Mouse (Mus musculus): Measurements from ENCODE around the gene Ptpro.

Ptpro gene

DNA sequence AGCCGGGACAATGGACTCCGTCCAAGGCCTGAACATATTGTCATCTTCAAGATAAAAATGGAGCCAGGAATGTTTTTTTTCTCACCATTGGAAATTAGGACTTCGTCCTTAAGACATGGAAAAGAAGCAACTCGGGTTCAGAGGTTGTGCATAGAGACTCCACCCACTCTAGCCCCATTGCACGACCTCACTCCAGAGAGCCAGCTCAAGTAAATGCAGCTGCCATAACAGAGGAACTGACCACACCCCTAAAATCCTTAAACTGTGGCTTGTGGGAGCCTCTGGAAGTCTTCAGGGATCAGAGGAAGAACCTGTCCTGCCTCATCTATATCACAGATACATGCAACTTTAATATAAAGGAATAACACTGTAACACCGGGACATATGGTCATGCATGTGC lies 246.7 kb downstream of the Ptpro start:
- no peak for DNase-seq (ENCODE audit: low spot score)

DNA sequence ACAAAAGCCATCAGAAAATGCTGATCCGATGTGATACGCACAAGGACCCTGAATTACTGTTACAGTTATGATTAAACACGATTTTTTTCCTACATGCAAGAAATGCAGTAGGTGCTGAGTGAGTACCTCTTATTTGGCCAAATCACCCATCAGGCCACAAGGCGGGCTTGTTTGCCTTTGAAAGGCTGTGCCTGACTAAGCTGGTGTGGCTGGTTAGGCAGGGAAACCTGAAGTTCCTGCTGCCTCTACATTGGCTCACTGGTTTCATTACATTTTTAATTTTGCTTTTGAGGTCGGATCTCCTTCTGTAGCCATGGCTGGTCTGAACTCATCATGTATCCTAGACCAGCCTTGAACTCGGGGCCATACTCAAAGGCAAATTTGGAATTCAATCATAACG lies 250.9 kb downstream of the Ptpro start:
- no peak for DNase-seq (ENCODE audit: low spot score)

DNA sequence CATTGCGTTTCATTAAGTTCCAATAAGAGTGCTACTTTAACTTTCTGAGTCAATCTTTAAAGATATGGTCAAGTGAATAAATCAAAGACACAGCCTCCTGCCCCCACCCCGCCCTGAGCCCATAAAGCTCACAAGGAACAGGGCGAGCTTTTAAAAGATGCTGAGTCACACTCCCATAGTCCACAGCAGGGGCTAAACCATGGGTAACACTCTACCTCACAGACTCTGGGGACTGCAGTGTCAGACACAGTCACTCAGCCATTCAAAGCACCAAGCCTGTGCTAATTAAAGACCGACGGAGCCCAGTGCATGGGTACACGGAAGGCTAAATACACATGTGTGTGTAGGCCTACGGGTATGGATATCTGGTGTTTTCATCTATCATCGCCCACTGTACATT lies 251.3 kb downstream of the Ptpro start:
- DNase-seq (ENCODE audit: low spot score): no peak

DNA sequence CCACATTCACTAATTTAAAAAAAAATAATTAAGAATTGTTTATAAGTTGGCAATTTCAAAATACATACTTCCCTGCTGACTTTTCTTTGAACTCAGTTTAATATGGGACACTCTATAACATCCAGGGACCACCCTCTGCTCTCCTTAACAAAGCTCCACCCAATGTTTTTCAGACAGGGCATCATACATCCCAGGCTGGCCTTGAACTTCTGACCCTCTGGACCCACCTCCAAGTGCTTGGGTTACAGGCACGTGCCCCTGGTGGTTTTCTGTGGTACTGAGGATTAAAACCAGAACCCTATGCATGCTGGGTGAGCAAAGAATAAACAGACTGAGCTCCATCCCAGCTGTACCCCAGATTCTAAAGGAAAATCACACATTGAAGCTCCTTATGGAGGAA lies 251.9 kb downstream of the Ptpro start:
- DNase-seq (ENCODE audit: low spot score): no peak

DNA sequence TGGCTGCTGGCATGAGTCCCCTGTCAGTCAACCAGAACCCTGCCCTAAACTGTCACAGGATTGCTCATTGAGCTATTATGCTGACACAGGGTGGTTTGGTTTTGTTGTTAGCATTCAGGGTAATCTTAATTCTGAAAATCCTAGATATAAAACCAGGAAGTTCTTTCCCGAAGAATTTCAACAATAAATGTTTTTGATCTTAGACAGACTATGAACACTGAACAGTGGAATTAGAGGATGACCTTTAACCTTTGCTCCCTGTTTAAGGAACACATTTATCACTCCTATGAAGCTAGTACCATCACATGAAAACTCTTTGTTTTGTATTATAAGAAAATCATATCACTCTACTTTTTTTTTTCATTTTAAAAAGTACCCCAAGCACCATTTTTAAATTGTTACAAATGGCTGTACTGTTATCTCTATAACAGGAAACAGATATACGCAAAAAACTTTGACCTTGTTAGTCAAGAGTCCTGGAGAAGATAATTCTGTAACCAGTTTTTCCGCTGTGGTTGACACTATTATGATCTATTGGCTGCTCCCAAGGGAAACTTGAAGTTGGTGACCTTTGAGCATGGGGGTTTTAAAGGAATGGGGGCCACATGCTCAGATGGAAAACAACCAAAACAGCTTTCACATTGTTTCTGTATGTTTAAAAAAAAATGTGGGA lies 253.6 kb downstream of the Ptpro start:
- DNase-seq (ENCODE audit: low spot score): no peak

DNA sequence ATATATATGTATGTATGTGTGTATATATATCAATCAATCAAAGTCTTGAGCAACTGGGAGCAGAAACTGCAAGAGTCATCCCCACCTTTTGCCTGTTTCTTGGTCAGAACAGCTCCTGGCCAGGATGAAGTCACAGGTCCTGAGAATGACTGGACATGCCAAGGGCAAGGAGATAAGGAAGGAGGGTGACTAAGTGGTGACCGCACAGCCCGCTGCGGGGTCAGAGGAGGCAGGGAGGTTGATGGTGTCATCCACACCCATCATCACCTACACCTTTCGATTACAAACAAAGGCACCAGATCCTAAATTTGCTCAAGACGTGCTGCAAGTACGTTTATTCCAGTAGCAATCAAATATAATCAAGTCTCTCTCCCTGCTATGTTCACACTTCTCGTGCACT lies 254.4 kb downstream of the Ptpro start:
- DNase-seq (ENCODE audit: low spot score): no peak

DNA sequence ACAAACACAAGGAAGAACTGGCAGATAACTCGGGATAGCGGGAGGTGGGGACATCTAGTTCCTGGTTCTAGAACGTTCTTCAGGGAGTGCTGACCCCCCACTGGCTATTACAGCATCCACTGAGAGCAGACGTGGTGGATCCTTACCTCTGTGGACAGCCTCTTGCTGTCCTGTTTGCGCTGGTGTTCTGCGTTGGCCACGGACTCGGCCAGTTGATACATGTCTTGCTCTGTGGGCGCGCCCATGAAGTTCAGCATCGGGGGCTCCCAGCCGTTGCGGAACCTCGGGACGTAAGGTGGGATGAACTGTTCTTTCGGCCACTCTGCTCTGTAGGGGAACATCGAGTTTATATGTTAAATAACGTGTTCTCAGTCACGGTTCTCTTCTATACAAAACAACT lies 256.8 kb downstream of the Ptpro start:
- no peak for DNase-seq (ENCODE audit: low spot score)

DNA sequence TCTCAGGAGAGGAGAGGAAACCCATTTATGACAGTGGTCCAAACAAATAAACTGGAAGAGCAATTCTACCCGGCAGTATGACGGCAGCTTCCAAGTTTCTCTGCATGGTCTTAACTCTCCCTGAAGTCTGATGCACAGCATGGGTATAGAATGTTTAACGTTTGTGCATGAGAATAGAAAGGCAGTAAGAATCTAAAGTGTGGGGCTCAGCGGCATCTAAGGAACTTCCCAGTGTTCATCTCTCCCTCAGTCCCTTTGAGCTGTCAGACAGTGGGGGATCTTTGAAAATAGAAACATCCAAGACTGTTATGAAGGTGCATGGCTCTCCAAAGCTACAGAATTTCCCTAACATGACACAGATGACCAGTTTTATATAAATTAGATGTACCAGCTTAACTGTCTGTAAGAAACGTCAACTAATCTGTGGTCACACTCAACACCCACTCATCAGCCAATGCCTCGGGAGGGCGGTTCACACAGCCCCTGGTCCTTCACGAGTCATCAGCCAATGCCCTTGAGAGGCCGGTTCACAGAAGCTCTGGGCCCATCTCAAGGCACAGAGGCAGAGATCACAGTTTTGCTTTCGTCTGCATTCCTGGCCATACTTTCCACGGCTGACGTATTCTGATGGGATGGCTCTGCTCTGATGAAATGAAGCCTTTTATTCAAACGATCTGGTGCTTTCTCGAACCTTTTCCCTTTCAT lies 257.4 kb downstream of the Ptpro start:
- no peak for DNase-seq (ENCODE audit: low spot score)

DNA sequence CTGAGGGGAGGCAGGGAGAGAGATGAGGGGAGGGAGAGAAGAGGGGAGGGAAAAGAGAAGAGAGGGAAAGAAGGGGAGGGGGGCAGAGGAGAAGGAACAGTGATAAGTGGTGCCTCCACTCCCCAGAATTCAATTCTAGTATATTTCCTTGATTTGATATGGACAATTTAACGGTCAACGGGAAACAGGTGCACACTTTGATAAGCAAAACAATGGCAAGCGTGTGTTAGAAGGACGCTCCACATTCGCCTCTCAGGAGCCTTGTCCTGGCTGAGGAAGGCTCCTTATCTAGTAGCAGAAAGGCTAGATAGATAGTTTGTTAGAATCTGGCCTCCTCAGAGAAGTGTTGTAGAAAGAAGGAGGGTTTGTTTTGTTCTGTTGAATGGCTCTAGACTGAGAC lies 260.6 kb downstream of the Ptpro start:
- DNase-seq (ENCODE audit: low spot score): no peak
